Mouse (Mus musculus) heart, adult 9 months (tissue): ENCODE measurements around the gene Thsd4.

Source experiments
- DNase-seq, 2 experiments: peaks; one replicate each; pipeline ENCODE4 v3.0.0; 2022; ENCODE audit warnings: low spot score in 2 of 2

Gene Thsd4

DNA sequence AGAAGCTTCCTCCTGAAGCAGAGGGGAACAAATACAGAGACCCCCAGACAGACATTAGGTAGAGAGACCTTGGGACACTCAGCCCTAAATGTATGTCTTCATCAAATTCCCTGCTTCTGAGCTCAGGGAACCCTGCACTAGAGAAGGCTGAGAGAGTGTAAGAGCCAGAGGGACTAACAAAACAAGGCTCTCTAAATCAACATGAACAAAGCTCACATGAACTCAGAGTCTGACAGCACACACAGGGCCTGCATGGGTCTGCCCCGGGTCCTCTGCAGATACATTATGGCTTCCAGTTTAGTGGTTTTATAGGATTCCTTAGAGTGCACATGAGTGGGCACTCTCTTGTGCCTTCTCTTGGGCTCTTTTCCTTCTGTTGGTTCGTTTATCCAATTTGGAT, 140.8 kb downstream of the Thsd4 start:
- no peak for DNase-seq

DNA sequence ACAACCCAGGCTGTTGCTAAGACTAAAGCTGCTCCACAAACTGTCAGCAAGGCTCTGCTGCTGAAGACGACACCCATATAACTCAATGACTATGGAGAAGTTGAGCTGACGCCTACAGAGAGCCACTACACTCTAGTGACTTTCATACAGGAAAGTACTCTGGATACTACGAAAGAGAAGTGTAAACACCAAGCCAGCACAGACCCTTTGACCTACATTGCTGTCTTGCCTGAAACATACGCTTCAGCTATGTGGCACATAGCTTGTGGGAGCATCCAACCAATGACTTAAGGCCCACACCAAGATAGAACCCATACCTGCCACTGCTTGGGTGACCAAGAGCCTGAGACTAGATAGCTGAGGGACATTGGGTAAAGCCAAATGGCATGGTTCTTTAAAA, 141.3 kb downstream of the Thsd4 start:
- DNase-seq: no peak

DNA sequence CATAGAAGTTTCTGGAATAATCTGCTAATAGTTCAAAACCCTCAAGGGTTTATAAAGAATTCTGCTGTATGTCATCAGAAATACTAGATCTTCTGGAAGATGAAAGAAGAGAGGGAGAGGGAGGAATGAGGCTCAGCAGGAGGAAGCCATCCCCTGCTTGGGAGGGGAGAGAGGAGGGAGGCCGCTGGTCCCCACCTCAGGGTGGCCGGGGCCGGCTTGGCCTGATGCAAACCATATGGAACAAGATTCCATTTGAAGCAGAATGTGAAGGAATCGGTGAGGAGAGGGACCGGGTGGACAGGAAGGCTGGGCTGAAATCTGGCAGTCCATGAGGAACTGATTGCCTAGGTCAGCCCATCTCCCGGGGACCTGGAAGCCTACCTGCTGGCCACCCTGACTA, 143.6 kb downstream of the Thsd4 start:
- no peak for DNase-seq

DNA sequence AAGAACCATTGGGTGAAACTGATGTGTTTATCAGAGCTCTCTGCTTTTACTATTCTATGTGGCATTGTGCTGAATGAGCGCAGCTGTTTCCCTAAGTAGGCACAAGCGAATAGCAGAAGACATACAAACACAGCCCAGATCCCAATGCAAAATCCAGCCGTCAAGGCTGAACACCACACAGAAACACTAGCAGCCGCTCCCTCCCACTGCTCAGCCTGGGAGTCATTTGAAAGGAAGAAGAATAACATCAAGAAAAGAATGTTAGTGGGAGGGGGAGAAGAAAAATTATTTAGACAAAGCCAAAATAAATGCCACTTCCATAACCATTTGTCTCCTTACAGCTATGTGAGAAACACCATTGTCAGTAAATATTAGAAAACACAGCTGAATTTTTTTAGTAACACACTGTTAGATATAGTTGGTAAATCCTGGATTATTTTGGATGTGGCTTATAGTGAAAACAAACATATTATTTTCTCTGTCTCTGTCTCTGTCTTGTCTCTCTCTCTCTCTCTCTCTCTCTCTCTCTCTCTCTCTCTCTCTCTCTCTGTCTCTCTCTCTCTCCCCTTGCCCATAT, 148.6 kb downstream of the Thsd4 start:
- DNase-seq: peak in 1 of 2 experiments; percentile 6

DNA sequence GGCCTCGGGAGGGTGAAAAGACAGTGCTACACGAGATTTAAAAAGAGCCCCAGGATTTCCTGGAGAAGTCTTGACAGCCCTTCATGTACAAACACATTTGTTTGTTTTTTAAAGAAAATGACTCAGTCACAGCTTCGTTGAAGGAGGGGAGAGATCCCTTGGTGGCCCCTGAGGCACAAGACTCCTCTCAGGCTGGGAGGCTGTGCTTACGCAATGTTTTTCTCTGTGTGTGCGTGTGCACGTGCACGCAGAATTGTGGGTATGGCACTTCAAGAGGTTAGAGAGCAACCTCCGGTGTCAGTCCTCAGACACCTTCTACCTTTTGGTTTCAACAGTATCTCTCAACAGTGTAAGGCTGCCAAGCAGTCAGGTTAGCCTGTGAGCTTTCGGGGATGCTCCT, 153.3 kb downstream of the Thsd4 start:
- no peak for DNase-seq

DNA sequence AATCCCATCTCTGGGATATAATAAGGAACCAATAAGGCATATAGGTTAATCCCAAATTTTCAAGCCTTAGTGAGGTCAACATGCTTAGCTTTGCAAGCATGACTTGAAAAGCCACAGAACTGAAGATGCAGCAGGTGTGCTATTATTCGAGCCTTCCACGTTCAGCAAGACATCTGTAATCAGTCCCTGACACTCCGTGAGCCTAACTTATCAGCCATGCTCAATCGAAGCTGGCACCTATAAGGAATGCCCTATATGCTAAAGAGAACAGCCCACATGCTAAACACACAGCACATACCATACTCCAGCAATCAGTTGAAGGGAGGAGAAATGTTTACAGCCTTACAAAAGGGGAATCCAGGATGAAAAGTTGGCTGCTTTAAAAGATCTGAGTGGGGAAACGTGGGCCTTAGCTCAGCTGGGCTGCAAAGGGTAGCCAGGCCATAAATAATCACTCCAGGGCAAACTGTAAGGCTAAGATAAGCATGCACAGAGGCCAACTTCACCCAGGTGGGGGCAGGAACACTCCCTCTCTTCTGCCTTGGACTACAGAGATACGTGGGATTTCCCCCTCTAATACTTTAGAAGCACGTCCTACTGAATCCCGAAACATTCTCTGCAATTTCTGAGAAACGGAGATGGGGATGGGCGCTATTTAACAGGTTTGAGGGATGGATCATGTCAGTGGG, 154.1 kb downstream of the Thsd4 start:
- no peak for DNase-seq

DNA sequence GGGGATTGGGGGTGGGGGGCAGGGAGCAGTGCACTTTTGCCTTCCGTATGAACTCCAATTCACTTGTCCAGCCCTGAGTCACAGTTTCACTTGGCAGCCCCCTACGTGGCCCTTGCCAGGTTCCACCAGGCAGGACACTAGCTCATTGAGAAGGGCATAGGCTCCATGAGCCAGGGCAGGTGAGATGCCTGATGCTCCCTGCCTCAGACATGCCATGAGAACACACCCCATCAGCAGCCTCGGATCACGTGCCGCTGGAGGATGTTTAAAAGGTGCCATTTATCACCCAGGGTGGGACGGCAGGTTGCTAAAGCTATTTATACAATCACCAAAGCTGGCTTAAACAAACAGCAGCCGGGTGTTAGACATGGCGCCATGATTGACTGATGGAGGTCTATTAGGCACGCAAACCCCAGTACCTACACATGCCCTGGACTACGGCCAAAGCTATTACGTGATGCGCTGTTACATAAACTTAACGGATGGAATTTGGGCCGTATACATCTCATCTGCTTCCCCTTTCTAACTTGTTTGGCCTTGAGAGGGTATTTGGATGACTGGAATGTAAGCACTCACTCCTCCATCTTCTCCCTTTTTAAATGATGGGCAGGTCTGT, 157.6 kb downstream of the Thsd4 start:
- DNase-seq: no peak

DNA sequence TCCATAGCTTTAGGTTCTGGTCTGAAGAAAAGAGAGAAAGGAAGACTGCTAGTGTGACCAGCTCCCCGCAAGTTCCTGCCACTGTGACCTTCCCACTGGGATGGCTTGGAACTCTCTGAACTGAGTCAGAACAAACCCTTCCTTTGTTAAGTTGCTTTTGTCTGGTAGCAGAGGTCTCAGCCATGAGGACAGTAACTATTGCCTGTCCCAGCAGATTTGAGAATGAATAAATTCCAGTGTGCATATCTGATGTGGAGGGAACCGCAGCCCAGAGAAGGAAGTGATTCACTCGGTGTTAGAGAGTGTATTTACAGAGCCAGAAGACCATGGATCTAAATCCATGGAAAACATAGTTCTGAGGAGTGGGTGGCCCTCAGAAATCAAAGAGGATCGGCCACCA, 169.5 kb downstream of the Thsd4 start:
- no peak for DNase-seq

DNA sequence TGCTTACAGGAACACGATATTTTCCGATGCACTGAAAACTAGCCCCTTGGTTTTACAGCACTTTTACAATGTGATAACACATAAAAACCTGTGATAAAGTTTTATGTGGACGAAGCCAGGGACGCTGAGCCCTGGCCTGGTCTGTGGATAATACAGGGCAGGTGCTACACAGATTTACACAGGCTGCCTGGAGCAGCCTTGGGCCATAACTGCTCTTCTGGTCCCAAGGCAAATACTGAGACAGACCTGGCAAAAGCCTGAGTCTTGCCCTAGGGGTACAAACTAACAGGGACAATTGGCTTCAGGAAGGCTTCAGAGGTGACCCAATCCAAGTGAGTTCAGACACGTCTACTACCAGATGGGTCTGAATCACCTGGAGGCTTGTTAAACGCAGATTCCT, 170.7 kb downstream of the Thsd4 start:
- no peak for DNase-seq

DNA sequence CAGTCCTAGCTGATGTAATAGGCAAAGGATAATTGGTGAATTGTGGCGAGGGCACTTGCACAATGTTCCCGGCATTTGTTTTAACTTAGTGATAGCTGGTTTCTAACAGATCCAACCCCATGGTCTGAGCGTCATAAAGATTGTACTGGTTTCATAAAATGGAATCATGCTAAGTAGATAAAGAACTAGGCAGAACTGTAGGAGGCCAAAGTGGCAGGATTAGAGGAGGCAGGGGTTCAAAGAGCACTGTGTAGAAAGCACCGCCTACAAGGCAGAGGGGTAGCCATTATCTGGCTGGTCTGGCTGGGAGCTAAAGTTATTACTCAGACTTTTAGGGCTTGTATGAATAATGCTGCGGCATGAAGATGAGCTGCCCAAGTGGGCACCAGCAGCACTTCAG, 185.7 kb downstream of the Thsd4 start:
- DNase-seq: no peak

DNA sequence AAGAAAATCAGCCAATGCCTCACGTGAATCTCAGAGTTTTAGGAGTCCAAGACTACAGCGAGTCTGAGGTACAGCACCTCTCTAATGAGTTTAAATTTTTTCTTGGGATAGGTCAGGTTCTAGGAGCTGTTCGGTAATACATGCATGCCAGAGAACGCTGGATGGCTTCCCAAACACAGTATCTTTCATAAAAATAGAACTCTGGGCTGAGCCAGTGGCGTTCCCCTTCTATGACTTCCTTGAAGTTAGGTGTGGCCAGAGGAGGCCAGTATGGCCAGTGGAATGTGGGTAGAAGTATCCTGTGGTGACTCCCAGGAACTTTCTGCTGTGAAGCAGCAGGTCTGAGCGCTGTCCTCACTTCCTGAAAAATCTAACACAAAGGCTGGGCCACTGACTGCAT, 186.4 kb downstream of the Thsd4 start:
- DNase-seq: peak; percentile 50 to 52

DNA sequence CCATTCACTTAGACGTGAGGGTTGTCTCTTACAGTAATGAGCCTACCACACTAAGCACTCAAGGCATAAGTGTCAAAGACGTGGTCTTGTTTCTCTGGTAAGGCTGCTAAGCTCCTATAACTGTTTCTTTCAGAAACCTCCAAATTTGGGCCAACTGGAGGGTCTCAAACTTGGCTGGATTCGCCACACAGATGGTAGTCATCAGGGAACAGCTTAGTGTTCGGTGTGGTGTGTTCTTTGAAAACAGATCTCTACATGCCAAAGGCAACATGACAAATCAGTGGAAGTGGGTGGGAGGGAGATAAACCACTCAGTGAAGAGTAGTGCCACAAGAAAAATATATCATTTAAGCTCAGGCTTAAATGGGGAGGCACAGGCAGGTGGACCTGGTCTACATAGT, 191.9 kb downstream of the Thsd4 start:
- no peak for DNase-seq

DNA sequence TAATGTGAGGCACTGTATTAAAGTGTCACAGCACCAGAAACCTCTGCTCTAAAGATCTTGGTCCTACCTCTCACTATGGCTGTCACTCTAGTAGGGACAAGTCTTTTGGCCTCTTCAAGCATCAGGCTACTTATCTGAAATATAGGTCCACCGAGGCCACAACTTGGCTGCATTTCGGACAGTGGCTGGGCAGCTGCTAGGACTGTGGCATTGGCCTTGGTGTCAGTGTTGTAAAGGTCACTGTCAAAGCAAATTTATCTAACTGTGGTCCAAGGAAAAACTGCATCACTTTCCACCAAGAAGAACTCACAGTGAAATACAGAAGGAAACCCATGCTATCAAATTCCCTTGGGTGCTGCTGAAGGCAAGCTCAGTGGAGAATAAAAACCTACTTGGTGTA, 197.1 kb downstream of the Thsd4 start:
- DNase-seq: no peak

DNA sequence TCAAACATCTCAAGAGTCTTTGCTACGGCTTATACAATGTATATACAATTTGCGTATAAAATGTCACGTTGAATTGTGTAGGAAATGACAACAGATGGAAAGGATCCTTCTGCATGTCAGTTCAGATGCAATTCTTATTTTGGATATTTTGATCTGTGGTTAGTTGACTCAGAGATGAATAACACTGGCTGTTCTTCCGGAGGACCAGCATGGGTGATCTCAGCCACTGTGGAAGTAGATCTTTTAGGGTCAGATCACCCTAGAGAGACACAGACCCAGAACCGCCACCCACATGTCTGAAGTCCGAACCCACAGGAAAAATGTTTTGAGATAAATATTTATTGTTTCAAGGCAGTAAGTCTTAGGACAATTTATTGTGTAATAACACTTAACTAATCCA, 198.4 kb downstream of the Thsd4 start:
- DNase-seq: no peak

DNA sequence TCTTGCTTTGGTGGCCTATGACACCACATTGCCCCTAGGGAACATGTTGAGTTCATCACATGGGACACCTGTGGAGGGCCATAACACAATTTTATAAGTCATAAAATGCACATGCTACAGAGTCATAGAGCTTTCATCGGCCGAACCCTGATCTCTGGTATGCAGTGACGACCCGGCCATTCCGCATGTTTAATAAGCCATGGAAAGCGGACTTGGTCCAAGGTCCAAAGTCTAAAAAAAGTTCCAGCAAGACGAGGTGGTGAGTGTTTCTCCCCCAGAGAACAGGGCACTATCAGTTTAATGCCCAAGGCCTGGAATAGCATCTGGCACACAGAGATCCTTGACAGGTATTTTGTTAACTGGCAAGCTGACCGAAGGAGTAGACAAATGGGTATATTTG, 204.6 kb downstream of the Thsd4 start:
- DNase-seq: peak; percentile 26 to 47

DNA sequence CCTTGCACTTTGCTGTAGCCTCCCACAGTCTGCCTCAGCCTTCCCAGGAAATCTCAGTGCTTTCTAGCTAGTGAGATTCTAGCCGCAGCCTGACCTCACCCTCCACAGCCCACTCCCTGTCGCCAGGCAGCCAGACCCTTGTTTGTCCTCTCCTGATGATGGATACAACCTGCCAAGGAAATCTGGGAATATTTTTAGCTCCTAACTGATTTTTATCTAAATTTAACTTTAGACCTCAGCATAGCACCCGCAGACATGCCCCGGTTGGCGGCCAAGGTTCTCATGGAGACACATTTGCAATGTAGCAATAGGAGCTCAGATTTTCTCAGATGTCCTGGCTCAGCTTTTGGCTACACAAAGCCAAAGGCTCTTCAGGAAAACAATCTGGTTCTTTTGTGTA, 205.3 kb downstream of the Thsd4 start:
- peak; percentile 44 to 52 for DNase-seq

DNA sequence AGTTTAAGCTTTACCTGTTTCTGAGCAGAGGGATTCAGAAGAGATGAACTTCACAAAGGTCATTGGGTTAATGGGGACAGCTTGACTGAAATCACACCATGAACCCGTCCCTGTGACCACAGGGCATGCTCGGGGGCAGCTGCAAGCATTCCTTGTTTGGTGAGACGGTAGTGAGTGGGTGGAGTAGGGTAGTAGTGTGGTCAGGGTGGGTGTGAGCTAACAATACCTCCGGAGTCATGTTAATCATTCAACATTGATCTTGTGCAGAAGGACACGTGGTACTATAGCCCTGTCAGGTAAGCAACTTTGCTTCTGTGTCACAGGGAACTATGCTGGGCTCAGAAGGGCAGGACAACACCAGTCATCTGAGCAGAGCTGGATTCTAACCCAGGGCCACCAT, 206.3 kb downstream of the Thsd4 start:
- DNase-seq: no peak

DNA sequence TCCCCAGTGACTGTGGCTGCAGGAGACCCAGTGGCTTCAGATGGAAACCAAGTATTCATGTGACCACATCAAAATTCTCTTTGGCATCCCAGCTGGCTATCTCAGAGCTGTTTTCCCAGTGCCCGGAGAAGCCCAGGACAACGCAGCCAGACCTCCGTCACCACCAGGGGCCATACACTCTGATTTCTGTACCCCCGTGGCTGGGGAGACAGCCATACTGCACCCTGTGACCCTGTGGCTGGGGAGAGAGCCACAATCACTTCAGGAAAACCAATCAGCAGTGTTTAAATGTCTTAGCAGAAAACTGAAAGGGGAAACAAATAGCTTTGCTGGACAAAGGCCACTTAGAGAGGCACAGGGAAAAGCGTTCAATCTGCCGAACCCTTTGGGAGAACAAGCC, 208.2 kb downstream of the Thsd4 start:
- DNase-seq: peak in 1 of 2 experiments; percentile 37

DNA sequence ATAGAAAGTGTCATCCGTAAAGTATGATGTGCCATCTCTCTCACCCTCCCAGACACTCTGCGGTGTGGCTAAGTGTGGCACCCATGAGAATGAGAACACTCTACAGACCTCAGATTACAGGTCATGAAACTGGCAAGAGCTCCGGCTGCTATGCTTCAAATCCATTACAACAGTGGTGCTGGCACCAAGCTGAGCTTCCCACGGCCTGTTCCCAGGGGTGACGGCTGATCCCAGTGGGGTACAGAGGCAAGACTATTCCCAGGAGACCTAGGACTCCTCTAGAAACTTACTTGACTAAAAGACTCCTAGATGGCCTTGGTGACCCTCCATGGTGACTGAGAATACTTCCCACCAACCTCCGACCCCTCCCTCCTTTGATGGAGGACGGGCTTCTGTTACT, 209.2 kb downstream of the Thsd4 start:
- DNase-seq: no peak

DNA sequence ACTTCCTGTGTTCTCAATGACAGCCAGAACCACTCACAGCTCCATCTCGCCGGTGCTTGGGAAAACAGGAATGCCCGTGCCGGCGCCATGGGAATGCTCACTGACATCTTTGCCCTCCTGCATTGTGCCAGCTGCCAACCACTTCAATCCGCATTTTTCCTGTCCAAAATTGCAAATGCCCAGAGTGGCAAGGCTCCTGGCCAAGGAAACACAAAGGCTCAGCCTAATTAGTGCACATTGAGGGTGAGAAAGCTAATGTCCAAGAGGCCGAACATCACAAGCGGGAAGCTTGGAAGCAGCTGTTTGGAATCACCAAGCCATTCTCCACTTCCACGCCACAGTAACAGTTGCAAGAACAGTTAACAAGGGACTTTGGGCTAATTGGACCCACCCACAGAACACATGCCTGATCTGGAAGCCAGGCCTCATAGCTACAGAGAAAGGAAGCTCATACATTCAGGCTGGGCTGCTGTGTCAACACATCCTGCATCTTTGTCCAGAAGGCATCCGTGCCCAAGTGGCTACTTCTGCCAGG, 210.2 kb downstream of the Thsd4 start:
- peak; percentile 33 to 35 for DNase-seq

DNA sequence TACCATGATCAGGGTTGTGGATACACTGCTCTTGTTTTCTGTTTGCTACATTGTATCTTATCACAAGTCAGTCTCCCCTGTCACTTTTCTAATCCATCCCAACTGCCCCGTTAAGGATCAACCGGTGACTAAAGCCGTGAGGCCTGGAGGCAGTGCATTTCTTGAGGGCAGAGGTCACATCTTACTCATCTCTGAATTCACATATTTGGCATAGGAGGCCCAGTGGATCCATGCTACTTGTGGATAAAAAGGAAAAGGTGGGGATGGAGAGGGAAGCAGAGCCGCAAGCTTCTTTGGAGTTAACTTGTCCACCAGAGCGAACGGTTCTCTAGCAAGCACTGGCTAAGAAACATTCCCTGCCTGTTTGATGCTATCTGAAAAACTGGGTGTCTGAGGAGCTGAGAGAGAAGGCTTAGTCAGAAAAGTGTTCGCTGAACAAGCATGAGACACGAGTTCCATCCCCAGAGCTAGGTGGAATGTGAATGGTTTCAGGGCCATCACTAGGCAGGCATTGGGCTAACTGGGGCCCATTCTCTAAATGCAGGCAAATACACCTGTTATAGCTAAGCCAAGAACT, 211.0 kb downstream of the Thsd4 start:
- no peak for DNase-seq

DNA sequence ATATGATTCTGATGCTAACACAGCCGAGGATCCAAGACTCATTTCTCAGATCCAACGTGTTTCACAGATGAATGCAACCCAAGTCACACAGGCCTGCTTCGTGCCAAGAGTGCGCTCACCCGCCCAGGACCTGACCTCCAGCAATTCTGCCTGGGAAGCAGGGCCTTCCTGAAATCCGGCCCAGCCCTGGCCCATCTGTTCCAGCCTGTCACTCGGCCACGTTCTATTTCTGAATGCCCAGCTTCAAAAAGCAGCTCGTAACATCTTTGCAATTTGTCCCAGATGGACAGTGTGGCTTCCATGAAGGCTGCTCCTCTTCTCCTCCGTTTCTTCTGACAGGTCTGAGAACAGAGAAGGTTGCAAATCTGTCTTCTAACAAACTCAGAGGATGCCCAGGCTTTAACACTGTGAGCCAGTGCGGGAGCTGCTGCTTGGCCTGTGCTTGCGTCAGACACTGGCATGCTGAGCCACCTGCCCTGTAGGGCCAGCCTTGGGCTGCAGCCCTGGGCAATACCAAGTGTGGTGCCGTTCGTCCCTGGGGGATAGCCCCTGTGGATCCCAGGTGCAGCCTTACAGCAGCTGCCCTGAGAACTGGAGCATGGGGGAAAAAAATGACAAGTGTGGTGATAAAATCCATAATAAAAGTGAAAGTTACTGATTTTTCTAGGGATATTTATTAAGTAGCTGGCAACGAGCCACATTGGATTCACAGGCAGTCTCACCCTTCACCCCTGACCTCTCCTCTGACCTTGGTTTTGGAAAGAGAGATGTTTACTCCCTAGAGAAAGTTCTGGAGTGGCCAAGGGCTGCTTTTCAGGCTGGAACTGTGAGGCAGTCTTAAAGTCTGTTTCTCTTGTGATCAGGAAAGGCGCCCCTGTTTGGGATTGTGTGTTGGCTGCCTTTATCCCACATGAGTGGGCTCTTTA, 211.8 kb downstream of the Thsd4 start:
- peak; percentile 78 to 79 for DNase-seq
